Mouse (Mus musculus) kidney, embryonic 15.5 days (tissue): ENCODE data around the gene Kcnh5. TPM values are rescaled to one million over a fixed set of nuclear protein-coding genes. Genes with fewer than 3 reads are reported as not detected.

Source experiments
- ATAC-seq: fragments of 200-750 bp; cut with Nextera tagmentation; replicated peaks from 2 replicates; pipeline ENCODE4 v1.8.0; 2017; ENCODE audit warnings: moderate TSS enrichment; ENCODE audit not compliant: low FRiP score
- H3K27ac ChIP-seq: fragments of 300-500 bp; sonication (generic); 2 replicates; pipeline ENCODE4 v1.5.1; 2015; ENCODE audit warnings: mild to moderate bottlenecking, inconsistent platforms
- H3K27me3 ChIP-seq: fragments of 300-500 bp; sonication (generic); 2 replicates; pipeline ENCODE4 v1.6.1; 2015; ENCODE audit warnings: inconsistent platforms
- H3K36me3 ChIP-seq: fragments of 300-500 bp; sonication (generic); 2 replicates; pipeline ENCODE4 v1.6.1; 2015; ENCODE audit warnings: inconsistent platforms
- H3K4me1 ChIP-seq: fragments of 300-500 bp; sonication (generic); 2 replicates; pipeline ENCODE4 v1.6.1; 2015; ENCODE audit warnings: inconsistent platforms
- H3K4me2 ChIP-seq: fragments of 300-500 bp; sonication (generic); 2 replicates; pipeline ENCODE4 v1.6.1; 2015; ENCODE audit warnings: moderate library complexity, mild to moderate bottlenecking, inconsistent platforms
- H3K4me3 ChIP-seq: fragments of 300-500 bp; sonication (generic); replicated peaks from 2 replicates; pipeline ENCODE4 v1.5.1; 2015; ENCODE audit warnings: mild to moderate bottlenecking, inconsistent platforms
- H3K9ac ChIP-seq: fragments of 300-500 bp; sonication (generic); 2 replicates; pipeline ENCODE4 v1.6.1; 2015; ENCODE audit warnings: mild to moderate bottlenecking, inconsistent platforms
- H3K9me3 ChIP-seq: fragments of 300-500 bp; sonication (generic); replicated peaks from 2 replicates; pipeline ENCODE4 v1.6.1; 2016; ENCODE audit warnings: inconsistent platforms
- WGBS: fragments of 180-500 bp; shearing (Covaris S2); methylation state at CpG from one replicate; pipeline ENCODE4 v1.1.7; 2015; ENCODE audit warnings: mixed read lengths; 5-methylcytosine and 5-hydroxymethylcytosine counted together
- polyA plus RNA-seq: library from polyadenylated mRNA; unstranded; fragments of >200 nt; fragmentation: Nextera tagmentation; extraction: Ambion mirVana; gene quantifications from 2 replicates; pipeline ENCODE4 v1.2.1, GENCODE M21; 2015

Gene Kcnh5
- polyA plus RNA-seq, 1 experiment from 2014 or later: 0.42 TPM

GRCm38 (mm10) chr12:74848611-74849347 lies 328.4 kb downstream of the Kcnh5 start:
- Histone ChIP-seq H3K4me2 (no peak overlapping the region), H3K36me3 (no peaks in the 10 kb centered on the region), H3K4me1 (no peaks in the 10 kb centered on the region), H3K4me3 (no peak overlapping the region), H3K27ac (no peak overlapping the region), H3K27me3 (no peaks in the 10 kb centered on the region), H3K9ac (no peak overlapping the region), H3K9me3 (no peaks in the 10 kb centered on the region)
- WGBS: 86% methylated on average over 12 of the region's 12 CpGs
- no peak for ATAC-seq

Other genes starting within 250 kb of the Kcnh5 start
- 48.5 and 59.7 TPM in 2 replicates for gene Rhoj, start 131.0 kb upstream of the Kcnh5 start, polyA plus RNA-seq
- not detected in 2 replicates for gene Gphb5, start 239.4 kb upstream of the Kcnh5 start, polyA plus RNA-seq